Mouse (Mus musculus) forebrain, embryonic 14.5 days (tissue): ENCODE data around the gene Ppp1r37. TPM values are rescaled to one million over a fixed set of nuclear protein-coding genes. Genes with fewer than 3 reads are reported as not detected.
A peak's percentile ranks its signal among the peaks of the same experiment; 100 is the strongest.

Source experiments
- ATAC-seq: fragments of 200-750 bp; cut with Nextera tagmentation; 2 replicates; pipeline ENCODE4 v1.8.0; 2017; ENCODE audit warnings: mild to moderate bottlenecking, moderate library complexity
- DNase-seq: peaks from one replicate; pipeline ENCODE4 v3.0.0-alpha.2; 2015; ENCODE audit warnings: low spot score
- H3K27ac ChIP-seq: fragments of 300-500 bp; sonication (generic); 2 replicates; pipeline ENCODE4 v1.5.1; 2014; ENCODE audit warnings: low read depth, mild to moderate bottlenecking, control low read depth, low read length, moderate library complexity
- H3K27me3 ChIP-seq: fragments of 300-500 bp; sonication (generic); replicated peaks from 2 replicates; pipeline ENCODE4 v1.6.1; 2014; ENCODE audit warnings: low read length, control low read depth, mixed read lengths; ENCODE audit not compliant: control insufficient read depth, insufficient read depth
- H3K36me3 ChIP-seq: fragments of 300-500 bp; sonication (generic); 2 replicates; pipeline ENCODE4 v1.6.1; 2014; ENCODE audit warnings: low read length, control low read depth; ENCODE audit not compliant: control insufficient read depth, insufficient read depth
- H3K4me1 ChIP-seq: fragments of 300-500 bp; sonication (generic); 2 replicates; pipeline ENCODE4 v1.6.1; 2014; ENCODE audit warnings: antibody characterized with exemption, low read length, control low read depth; ENCODE audit not compliant: control insufficient read depth, insufficient read depth
- H3K4me2 ChIP-seq: fragments of 300-500 bp; sonication (generic); 2 replicates; pipeline ENCODE4 v1.6.1; 2014; ENCODE audit warnings: mild to moderate bottlenecking, control low read depth, low read length
- H3K4me3 ChIP-seq: fragments of 300-500 bp; sonication (generic); 2 replicates; pipeline ENCODE4 v1.5.1; 2014; ENCODE audit warnings: low read depth, low read length, control low read depth
- H3K9ac ChIP-seq: fragments of 300-500 bp; sonication (generic); 2 replicates; pipeline ENCODE4 v1.6.1; 2014; ENCODE audit warnings: mild to moderate bottlenecking, low read length, control low read depth, moderate library complexity
- H3K9me3 ChIP-seq: fragments of 300-500 bp; sonication (generic); replicated peaks from 2 replicates; pipeline ENCODE4 v1.6.1; 2016; ENCODE audit warnings: low read length, control low read depth, mixed read lengths; ENCODE audit not compliant: control insufficient read depth
- WGBS: fragments of 180-500 bp; shearing (Covaris S2); extraction: QIAGEN DNeasy Blood & Tissue Kit; methylation state at CpG from one replicate; pipeline ENCODE4 v1.1.7; 2014; 5-methylcytosine and 5-hydroxymethylcytosine counted together
- polyA plus RNA-seq: library from polyadenylated mRNA; unstranded; fragments of >200 nt; fragmentation: Nextera tagmentation; extraction: Ambion mirVana; gene quantifications from 2 replicates; pipeline ENCODE4 v1.2.1, GENCODE M21; 2014

The Ppp1r37 gene
- polyA plus RNA-seq, 1 experiment from 2014 or later: 12.6 TPM

- no peak for DNase-seq
Observed at GRCm38 (mm10) chr7:19575559-19575958, 12.7 kb upstream of the Ppp1r37 start.

GRCm38 (mm10) chr7:19573776-19574140 is 10.9 kb upstream of the Ppp1r37 start:
- Histone ChIP-seq H3K27me3 (peaks cover 35% of the 10 kb centered on the region), H3K4me3 (peak overlapping the region; percentile 59), H3K4me2 (peak overlapping the region; percentile 77), H3K9ac (peak overlapping the region; percentile 83), H3K27ac (no peak overlapping the region), H3K36me3 (peaks cover 14% of the 10 kb centered on the region), H3K9me3 (no peaks in the 10 kb centered on the region), H3K4me1 (peaks cover 7% of the 10 kb centered on the region)
- DNase-seq: no peak
- WGBS: 22% methylated on average over 16 of the region's 16 CpGs
- no peak; the same call in none of the 2 replicates for ATAC-seq

More at GRCm38 (mm10) chr7:19575559-19575958, 12.7 kb upstream of the Ppp1r37 start:
- peaks cover 7% of the 10 kb centered on the region for H3K4me1 ChIP-seq
- no peak overlapping the region for H3K27ac ChIP-seq
- no peak overlapping the region for H3K4me3 ChIP-seq
- H3K4me2 ChIP-seq: no peak overlapping the region
- WGBS: 59% methylated on average over 3 of the region's 3 CpGs
- ATAC-seq: no peak
- peaks cover 13% of the 10 kb centered on the region for H3K36me3 ChIP-seq
- H3K27me3 ChIP-seq: peaks cover 36% of the 10 kb centered on the region
- H3K9me3 ChIP-seq: no peaks in the 10 kb centered on the region
- H3K9ac ChIP-seq: no peak overlapping the region

GRCm38 (mm10) chr7:19572926-19573775 is 10.3 kb upstream of the Ppp1r37 start:
- H3K27ac ChIP-seq: peak overlapping the region; percentile 61; the same call in 1 of the 2 replicates
- H3K36me3 ChIP-seq: peaks cover 17% of the 10 kb centered on the region
- WGBS: under 1% methylated on average over 50 of the region's 53 CpGs
- H3K9me3 ChIP-seq: no peaks in the 10 kb centered on the region
- peak overlapping the region; percentile 77 for H3K4me2 ChIP-seq
- peaks cover 7% of the 10 kb centered on the region for H3K4me1 ChIP-seq
- H3K4me3 ChIP-seq: peak overlapping the region; percentile 59
- ATAC-seq (peak; percentile 91), DNase-seq (peak; percentile 72)
- peak overlapping the region; percentile 83 for H3K9ac ChIP-seq
- H3K27me3 ChIP-seq: peaks cover 29% of the 10 kb centered on the region

- 84% methylated on average over 3 of the region's 3 CpGs for WGBS
Observed at GRCm38 (mm10) chr7:19569647-19570046, 6.8 kb upstream of the Ppp1r37 start.

GRCm38 (mm10) chr7:19567426-19567825 is 4.5 kb upstream of the Ppp1r37 start:
- WGBS: 90% methylated on average over 8 of the region's 8 CpGs
- no peaks in the 10 kb centered on the region for H3K27me3 ChIP-seq
- DNase-seq (no peak), ATAC-seq (no peak)
- H3K36me3 ChIP-seq: peaks cover 36% of the 10 kb centered on the region
- no peak overlapping the region for H3K4me2 ChIP-seq
- no peak overlapping the region for H3K9ac ChIP-seq
- H3K4me3 ChIP-seq: no peak overlapping the region
- H3K9me3 ChIP-seq: no peaks in the 10 kb centered on the region; the same call in 1 of the 2 replicates
- H3K4me1 ChIP-seq: peaks cover 5% of the 10 kb centered on the region
- H3K27ac ChIP-seq: no peak overlapping the region

More at GRCm38 (mm10) chr7:19569647-19570046, 6.8 kb upstream of the Ppp1r37 start:
- no peak overlapping the region for H3K27ac ChIP-seq
- H3K9me3 ChIP-seq: no peaks in the 10 kb centered on the region
- H3K9ac ChIP-seq: no peak overlapping the region
- no peak overlapping the region for H3K4me2 ChIP-seq
- DNase-seq (no peak), ATAC-seq (no peak)
- peaks cover 30% of the 10 kb centered on the region for H3K36me3 ChIP-seq
- no peaks in the 10 kb centered on the region for H3K27me3 ChIP-seq
- H3K4me3 ChIP-seq: no peak overlapping the region
- H3K4me1 ChIP-seq: peaks cover 7% of the 10 kb centered on the region

- DNase-seq (no peak), ATAC-seq (no peak)
- Histone ChIP-seq H3K36me3 (peaks cover 36% of the 10 kb centered on the region), H3K27ac (no peak overlapping the region), H3K27me3 (no peaks in the 10 kb centered on the region), H3K9ac (no peak overlapping the region), H3K4me1 (peaks cover 4% of the 10 kb centered on the region), H3K4me3 (no peak overlapping the region), H3K9me3 (no peaks in the 10 kb centered on the region; the same call in 1 of the 2 replicates), H3K4me2 (no peak overlapping the region)
- 100% methylated on average over 2 of the region's 2 CpGs for WGBS
Observed at GRCm38 (mm10) chr7:19565803-19566202, 2.9 kb upstream of the Ppp1r37 start.

GRCm38 (mm10) chr7:19564455-19564854 is 1.6 kb upstream of the Ppp1r37 start:
- peaks cover 27% of the 10 kb centered on the region for H3K36me3 ChIP-seq
- no peaks in the 10 kb centered on the region; the same call in 1 of the 2 replicates for H3K9me3 ChIP-seq
- H3K4me2 ChIP-seq: no peak overlapping the region
- DNase-seq (no peak), ATAC-seq (no peak)
- WGBS: 89% methylated on average over 4 of the region's 4 CpGs
- H3K4me3 ChIP-seq: no peak overlapping the region
- H3K4me1 ChIP-seq: peaks cover 14% of the 10 kb centered on the region
- H3K27ac ChIP-seq: no peak overlapping the region
- no peak overlapping the region for H3K9ac ChIP-seq
- no peaks in the 10 kb centered on the region for H3K27me3 ChIP-seq

GRCm38 (mm10) chr7:19563884-19564283 is 1.0 kb upstream of the Ppp1r37 start:
- WGBS: 81% methylated on average over 3 of the region's 3 CpGs
- Histone ChIP-seq H3K4me2 (no peak overlapping the region), H3K4me3 (no peak overlapping the region)

More at GRCm38 (mm10) chr7:19563884-19564283, 1.0 kb upstream of the Ppp1r37 start:
- Histone ChIP-seq H3K9ac (no peak overlapping the region), H3K4me1 (peaks cover 19% of the 10 kb centered on the region), H3K27ac (no peak overlapping the region), H3K36me3 (peaks cover 23% of the 10 kb centered on the region), H3K27me3 (no peaks in the 10 kb centered on the region), H3K9me3 (no peaks in the 10 kb centered on the region; the same call in 1 of the 2 replicates)
- ATAC-seq: no peak
- no peak for DNase-seq
